Mouse (Mus musculus) cerebellum, adult 2 months (tissue): ENCODE measurements around the gene Gstm1. TPM values are rescaled to one million over a fixed set of nuclear protein-coding genes. Genes with fewer than 3 reads are reported as not detected.
"Not testable (repeated sequence)": the region's sequence is repeated elsewhere in the genome, so short reads cannot be mapped to it uniquely, and the experiment has no call there.

Experiments
- DNase-seq, 2 experiments: peaks; one replicate each; pipeline ENCODE4 v3.0.0; 2021
- H3K27ac ChIP-seq: fragments of 200-500 bp; 2 replicates; pipeline ENCODE4 v1.5.1; 2012; ENCODE audit warnings: low read length, control low read depth, inconsistent platforms; ENCODE audit not compliant: insufficient read depth
- H3K27me3 ChIP-seq: fragments of 200-500 bp; 2 replicates; pipeline ENCODE4 v1.6.1; 2012; ENCODE audit warnings: inconsistent platforms, mild to moderate bottlenecking, low read length, moderate library complexity; ENCODE audit not compliant: control insufficient read depth, insufficient read depth
- H3K4me1 ChIP-seq: fragments of 200-500 bp; 2 replicates; pipeline ENCODE4 v1.6.1; 2011; ENCODE audit warnings: low read length; ENCODE audit not compliant: control insufficient read depth, insufficient read depth
- H3K4me3 ChIP-seq: fragments of 200-500 bp; replicated peaks from 2 replicates; pipeline ENCODE3; 2011; ENCODE audit warnings: mild to moderate bottlenecking, low read depth, low read length, control low read depth; ENCODE audit not compliant: insufficient read depth
- CTCF ChIP-seq: fragments of 200-500 bp; IDR thresholded peaks from 2 replicates; pipeline ENCODE4 v1.5.1; 2011; ENCODE audit warnings: low read depth, mild to moderate bottlenecking, control low read depth, low read length, moderate library complexity, borderline replicate concordance; ENCODE audit not compliant: insufficient read depth
- POLR2A ChIP-seq: fragments of 200-500 bp; IDR thresholded peaks from 2 replicates; pipeline ENCODE4 v1.6.1; 2011; ENCODE audit warnings: low read length, control low read depth, borderline replicate concordance; ENCODE audit not compliant: insufficient read depth
- WGBS: fragments of 180-500 bp; shearing (Covaris S2); methylation state at CpG from one replicate; pipeline ENCODE4 v1.1.7; 2018; 5-methylcytosine and 5-hydroxymethylcytosine counted together
- polyA plus RNA-seq: library from polyadenylated mRNA; depleted of rRNA; stranded (reverse); fragments of >200 nt; gene quantifications from 2 replicates; pipeline ENCODE4 v1.2.3, GENCODE M21; 2012

The Gstm1 gene
- polyA plus RNA-seq, 1 experiment: 323 TPM

DNA sequence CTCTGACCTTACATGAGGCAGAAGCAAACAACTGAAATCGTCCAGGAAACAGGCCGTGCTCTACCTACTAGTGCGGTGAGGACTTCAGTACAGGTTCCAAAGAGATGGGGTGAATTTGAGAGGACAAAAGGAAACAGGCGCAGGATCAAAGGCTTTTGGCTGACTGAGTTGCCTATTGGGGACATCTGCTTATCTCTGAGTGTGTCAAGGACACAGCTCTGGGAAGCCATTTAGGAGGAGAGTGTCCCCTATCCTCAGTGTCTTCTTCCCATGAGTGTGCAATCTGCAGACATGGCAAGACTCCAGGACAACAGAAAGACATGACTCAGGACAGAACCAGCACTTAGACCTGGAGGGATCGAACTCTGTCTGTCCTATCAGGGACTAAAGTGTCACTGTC lies 33.3 kb downstream of the Gstm1 start:
- DNase-seq: no peak
- 84% methylated on average over 5 of the region's 5 CpGs for WGBS
- H3K4me1 ChIP-seq: no peaks in the 10 kb centered on the region
- no peak overlapping the region for H3K4me3 ChIP-seq
- no peaks in the 10 kb centered on the region for H3K27me3 ChIP-seq
- H3K27ac ChIP-seq: no peak overlapping the region
- no peak for TF ChIP-seq CTCF

DNA sequence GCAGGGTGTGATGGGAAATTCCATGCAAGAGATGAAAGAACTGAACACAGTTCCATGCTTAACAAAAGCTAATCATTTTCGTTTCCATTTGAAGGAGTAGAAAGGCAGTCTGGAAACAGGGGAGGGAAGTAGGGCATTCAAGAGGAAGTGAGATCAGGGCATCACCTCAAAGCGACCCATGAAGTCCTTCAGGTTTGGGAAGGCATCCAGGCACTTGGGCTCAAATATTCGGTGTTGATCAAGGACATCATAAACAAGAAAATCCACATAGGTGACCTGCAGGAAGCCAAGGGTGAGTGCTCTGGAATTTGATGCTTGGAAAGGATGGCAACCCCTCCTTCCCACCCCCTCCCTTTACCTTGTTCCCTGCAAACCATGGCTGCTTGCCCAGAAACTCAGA lies 34.0 kb downstream of the Gstm1 start:
- H3K27me3 ChIP-seq: no peaks in the 10 kb centered on the region
- H3K27ac ChIP-seq: no peak overlapping the region
- WGBS: 72% methylated on average over 3 of the region's 3 CpGs
- no peak for DNase-seq
- TF ChIP-seq POLR2A: no peak
- TF ChIP-seq CTCF: no peak
- H3K4me1 ChIP-seq: no peaks in the 10 kb centered on the region
- H3K4me3 ChIP-seq: no peak overlapping the region

DNA sequence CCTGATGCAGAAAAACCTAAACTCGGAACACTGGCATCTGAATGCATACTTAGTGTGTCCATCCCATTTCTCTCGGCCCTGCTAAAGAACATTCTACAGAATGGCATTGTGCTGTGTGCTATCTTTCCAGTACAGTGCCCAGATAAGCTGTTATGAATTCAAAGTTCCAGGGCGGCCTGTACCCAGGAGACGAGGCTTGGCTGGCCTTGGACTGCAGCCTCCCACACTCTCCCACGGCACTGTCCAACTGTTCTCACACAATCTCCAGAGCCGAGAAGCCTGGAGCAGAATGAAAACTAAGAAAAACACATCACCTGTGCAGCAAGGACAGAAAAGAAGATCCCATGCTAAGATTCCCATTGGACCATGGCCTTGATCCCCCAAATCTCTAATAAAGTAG lies 35.0 kb downstream of the Gstm1 start:
- H3K27me3 ChIP-seq: no peaks in the 10 kb centered on the region
- 64% methylated on average over 6 of the region's 6 CpGs for WGBS
- TF ChIP-seq POLR2A (no peak), CTCF (no peak)
- H3K4me1 ChIP-seq: no peaks in the 10 kb centered on the region
- no peak for DNase-seq
- no peak overlapping the region for H3K4me3 ChIP-seq
- H3K27ac ChIP-seq: no peak overlapping the region

DNA sequence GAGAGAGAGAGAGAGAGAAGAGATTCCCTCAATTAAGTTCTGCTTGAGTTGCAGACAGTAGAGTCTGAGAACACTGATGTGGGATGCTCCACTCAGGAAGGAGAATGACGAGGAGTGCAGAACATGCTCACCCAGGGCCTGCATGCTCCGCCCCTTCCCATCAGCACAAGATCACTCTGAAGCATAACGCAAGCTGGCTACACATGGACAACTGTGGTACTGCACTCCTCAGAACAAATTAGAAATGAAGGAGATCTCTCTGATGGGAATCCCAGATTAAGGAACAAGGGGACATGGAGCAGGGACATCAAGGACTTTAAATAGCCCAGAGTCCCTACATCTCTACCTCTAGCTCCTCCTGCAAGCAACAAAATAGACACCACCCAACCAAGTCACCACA lies 36.5 kb downstream of the Gstm1 start:
- Histone ChIP-seq H3K27me3 (no peaks in the 10 kb centered on the region), H3K4me1 (no peaks in the 10 kb centered on the region)
- 57% methylated on average over 3 of the region's 3 CpGs for WGBS

DNA sequence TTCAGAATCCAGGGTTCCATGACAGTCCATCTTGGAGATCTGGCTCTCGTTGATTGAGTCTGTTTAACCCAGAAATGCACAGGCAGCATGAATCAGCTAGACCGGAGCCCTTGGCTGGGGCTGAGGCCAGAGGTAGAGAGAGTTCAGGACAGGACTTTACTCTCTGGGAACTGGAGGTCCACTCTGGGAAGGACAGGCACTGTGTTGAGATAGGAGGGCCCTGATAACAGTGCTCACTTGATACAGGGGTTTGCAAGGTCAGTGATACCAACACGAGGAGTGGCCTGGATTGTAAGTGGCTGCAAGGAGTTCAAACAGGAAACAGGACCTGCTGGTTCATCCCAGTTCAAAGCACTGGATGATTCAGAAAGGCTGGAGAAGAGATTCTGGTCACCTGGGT lies 40.1 kb downstream of the Gstm1 start:
- Histone ChIP-seq H3K27ac (no peak overlapping the region), H3K4me3 (no peak overlapping the region), H3K27me3 (no peaks in the 10 kb centered on the region), H3K4me1 (no peaks in the 10 kb centered on the region)
- WGBS: 84% methylated on average over 3 of the region's 3 CpGs
- TF ChIP-seq CTCF (no peak), POLR2A (no peak)
- no peak for DNase-seq

More for the DNA sequence above, 36.5 kb downstream of the Gstm1 start:
- H3K27ac ChIP-seq: no peak overlapping the region
- TF ChIP-seq POLR2A (no peak), CTCF (no peak)
- H3K4me3 ChIP-seq: no peak overlapping the region
- no peak for DNase-seq

DNA sequence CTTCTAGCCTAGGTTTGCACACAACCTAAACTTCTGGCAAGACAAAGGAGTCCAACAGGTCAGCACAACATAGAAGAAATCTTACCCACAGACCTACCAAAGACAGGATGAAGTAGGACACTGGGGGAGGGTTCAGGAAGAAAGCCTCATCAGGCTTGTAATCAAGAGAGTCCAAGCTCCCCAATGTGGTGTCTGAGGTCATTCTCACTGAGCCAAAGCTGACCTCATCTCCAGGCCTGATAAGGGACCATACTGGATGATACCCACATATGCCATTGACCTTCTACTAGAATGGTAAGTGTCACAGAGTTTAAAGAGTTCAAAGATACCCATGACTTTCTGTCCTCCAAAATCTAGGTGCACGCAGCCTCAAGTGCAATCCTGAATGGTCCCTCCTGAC lies 43.5 kb downstream of the Gstm1 start:
- Histone ChIP-seq H3K27ac (no peak overlapping the region), H3K27me3 (no peaks in the 10 kb centered on the region), H3K4me1 (no peaks in the 10 kb centered on the region), H3K4me3 (no peak overlapping the region)
- no peak for TF ChIP-seq POLR2A
- TF ChIP-seq CTCF: no peak
- DNase-seq: no peak
- WGBS: 93% methylated on average over 1 of the region's 1 CpGs

DNA sequence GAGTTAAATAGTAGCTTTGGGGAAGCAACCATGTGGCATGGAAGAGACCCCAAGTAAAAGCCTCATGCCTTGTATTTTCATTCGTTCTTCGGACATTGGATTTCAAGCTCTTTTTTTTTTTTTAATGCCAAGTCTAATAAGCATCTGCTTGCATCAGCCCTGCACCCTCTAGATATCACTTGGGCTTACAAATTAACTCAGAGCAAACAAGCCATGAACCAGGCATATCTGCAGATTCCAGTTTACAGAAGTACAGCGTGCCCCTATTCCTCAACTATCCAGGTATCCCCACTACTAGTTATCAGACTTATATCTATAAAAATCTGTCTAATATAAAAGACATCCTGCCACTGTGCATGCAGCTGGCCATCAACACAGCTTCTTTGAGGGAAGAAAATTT lies 45.7 kb downstream of the Gstm1 start:
- 89% methylated on average over 3 of the region's 3 CpGs for WGBS
- Histone ChIP-seq H3K27me3 (no peaks in the 10 kb centered on the region), H3K4me3 (no peak overlapping the region), H3K4me1 (no peaks in the 10 kb centered on the region), H3K27ac (no peak overlapping the region)
- DNase-seq: no peak
- TF ChIP-seq POLR2A (no peak), CTCF (no peak)

DNA sequence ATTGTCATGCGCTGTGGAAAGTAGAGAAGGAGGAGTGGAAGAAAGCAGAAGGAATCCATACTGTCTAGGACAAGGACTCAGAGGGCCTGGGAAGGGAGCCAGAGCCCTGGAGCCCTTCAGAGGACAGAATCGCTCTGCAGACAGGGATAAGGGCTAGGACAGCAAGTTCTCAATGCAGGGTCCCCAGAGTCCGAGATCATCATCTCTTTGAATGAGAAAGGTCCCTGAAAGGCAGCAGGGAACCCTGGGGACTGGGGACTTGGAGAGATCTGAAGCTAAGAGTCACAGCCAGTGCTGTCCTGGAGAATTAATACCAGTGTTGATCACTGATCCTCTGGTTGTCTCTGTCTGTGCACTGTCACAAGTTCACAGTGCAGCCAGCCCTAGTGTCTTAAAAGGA lies 46.7 kb downstream of the Gstm1 start:
- H3K4me1 ChIP-seq, H3K27ac ChIP-seq, DNase-seq, H3K4me3 ChIP-seq, H3K27me3 ChIP-seq: not testable (repeated sequence)
- WGBS: 38% methylated on average over 3 of the region's 3 CpGs

DNA sequence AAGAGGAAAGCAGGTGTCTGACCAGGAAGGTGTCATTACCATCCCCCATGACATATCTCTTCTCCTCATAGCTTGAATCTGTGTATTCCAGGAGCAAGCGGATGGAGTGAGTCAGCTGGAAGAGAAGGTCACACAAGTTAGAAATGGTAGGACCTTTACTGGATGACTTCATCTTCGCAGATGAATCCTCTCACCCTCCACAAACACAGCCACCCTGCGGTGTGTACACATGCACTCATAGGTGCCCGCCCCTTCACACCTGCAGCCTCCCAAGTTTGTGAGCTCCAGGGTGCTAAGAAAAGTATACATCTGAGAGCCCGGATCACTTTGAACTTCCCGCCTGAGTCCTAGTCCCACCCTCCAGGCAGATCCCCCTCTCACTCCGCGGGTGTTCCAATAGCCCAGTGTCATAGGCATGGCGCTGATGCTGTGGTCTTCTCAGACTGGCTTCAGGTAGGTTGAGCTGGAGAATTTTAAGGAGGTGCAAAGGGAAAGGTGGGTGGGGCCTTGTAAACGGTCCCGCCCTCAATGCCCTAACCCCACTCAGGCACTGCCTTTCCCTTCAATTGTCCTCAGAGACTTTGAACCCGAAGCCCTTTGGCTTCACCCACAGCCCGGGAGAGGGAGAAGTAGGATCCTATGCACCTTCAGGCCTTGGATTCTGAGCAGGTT lies 48.9 kb downstream of the Gstm1 start, which contains the start of gene Gstm3:
Gene Gstm3, minus strand, starts transcription at position 560 of the 672 bp plus-strand sequence.
- no peak for TF ChIP-seq CTCF
- no peak for TF ChIP-seq POLR2A
- H3K4me3 ChIP-seq: no peak within 1 kb of the TSS
- WGBS: 73% methylated on average over 13 of the region's 13 CpGs
- H3K27me3 ChIP-seq: no peaks in the 10 kb centered on the region; the same call in 1 of the 2 replicates
- no peak for DNase-seq
- no peaks in the 10 kb centered on the region for H3K4me1 ChIP-seq
- H3K27ac ChIP-seq: no peak within 1 kb of the TSS
